16 mouse cellular contexts compared by ENCODE assay signal in genomic region chr10:93759644-93760043, GRCm38 (mm10).
DNase-seq lines count a peak whose midpoint lies in the region; ATAC-seq and TF ChIP-seq lines count a peak whose summit lies in the region.
"Had no signal": no experiment of that assay in that cellular context is flagged by ENCODE, and none has a peak within 500 bp of the region (broad histone marks: within the 10 kb centered on the region; RNA-seq: fewer than 3 reads in every experiment).

No protein-coding gene starts in this region.

- no peaks in the 10 kb centered on the region for H3K27me3 ChIP-seq in forebrain, postnatal 0 days (ENCODE audit: insufficient read depth, low read length)
- H3K27me3 ChIP-seq in forebrain, embryonic 13.5 days, result no peaks in the 10 kb centered on the region
- H3K27me3 ChIP-seq in intestine, embryonic 15.5 days (replicated peaks), result no peaks in the 10 kb centered on the region
- H3K27me3 ChIP-seq in heart, embryonic 10.5 days (ENCODE audit: insufficient read depth, poor library complexity, severe bottlenecking), result peaks cover 5% of the 10 kb centered on the region; the same call in 1 of the 2 replicates
- H3K27me3 ChIP-seq: midbrain, embryonic 15.5 days; Patski had no signal

- WGBS in forebrain, postnatal 0 days, result 66% methylated on average over 4 of the region's 4 CpGs
- WGBS in forebrain, embryonic 13.5 days, result 82% methylated on average over 4 of the region's 4 CpGs
- WGBS in intestine, embryonic 15.5 days, result 45% methylated on average over 4 of the region's 4 CpGs
- WGBS in heart, embryonic 10.5 days, result 78% methylated on average over 4 of the region's 4 CpGs

- H3K9me3 ChIP-seq in forebrain, postnatal 0 days (ENCODE audit: low read length), result no peaks in the 10 kb centered on the region
- H3K9me3 ChIP-seq in forebrain, embryonic 13.5 days (replicated peaks), result no peaks in the 10 kb centered on the region
- H3K9me3 ChIP-seq in intestine, embryonic 15.5 days, result no peaks in the 10 kb centered on the region
- H3K9me3 ChIP-seq in heart, embryonic 10.5 days, result no peaks in the 10 kb centered on the region
- H3K9me3 ChIP-seq: midbrain, embryonic 15.5 days; neural tube, embryonic 13.5 days had no signal

- DNase-seq in forebrain, postnatal 0 days, result no peak
- DNase-seq in left cerebral cortex, postnatal 25 days (ENCODE audit: low spot score in 2 of 2), result peak; percentile 44 to 87
- DNase-seq in right cerebral cortex, postnatal 4 days, result peak; percentile 29
- no peak for DNase-seq in embryo, embryonic 11 days
- no peak for DNase-seq in embryo, embryonic 10.5 days (ENCODE audit: low spot score)
- no peak for DNase-seq in heart, embryonic 10.5 days (ENCODE audit: low spot score)
- DNase-seq: cerebellum, adult 9-11 months; kidney, adult 18-20 months; liver; lung, adult 2 months had no signal

- intact Hi-C loops in left cerebral cortex, postnatal 25 days (cut with DNase I), result loop anchor here (5.0 kb wide), 1 partner anchor 147 kb away; no protein-coding TSS in a partner anchor

- no peak overlapping the region for H3K9ac ChIP-seq in forebrain, postnatal 0 days
- H3K9ac ChIP-seq in forebrain, embryonic 13.5 days, result no peak overlapping the region
- no peak overlapping the region for H3K9ac ChIP-seq in intestine, embryonic 15.5 days
- H3K9ac ChIP-seq: midbrain, embryonic 15.5 days; neural tube, embryonic 13.5 days had no signal

- no peak overlapping the region for H3K4me2 ChIP-seq in forebrain, postnatal 0 days (ENCODE audit: low read depth)
- H3K4me2 ChIP-seq in forebrain, embryonic 13.5 days, result no peak overlapping the region
- no peak overlapping the region for H3K4me2 ChIP-seq in intestine, embryonic 15.5 days (replicated peaks)
- H3K4me2 ChIP-seq: midbrain, embryonic 15.5 days; neural tube, embryonic 13.5 days had no signal

- no peaks in the 10 kb centered on the region for H3K36me3 ChIP-seq in forebrain, postnatal 0 days (ENCODE audit: insufficient read depth)
- H3K36me3 ChIP-seq in forebrain, embryonic 13.5 days (ENCODE audit: poor library complexity, severe bottlenecking), result no peaks in the 10 kb centered on the region
- H3K36me3 ChIP-seq in intestine, embryonic 15.5 days, result no peaks in the 10 kb centered on the region
- H3K36me3 ChIP-seq in heart, embryonic 10.5 days, result no peaks in the 10 kb centered on the region
- H3K36me3 ChIP-seq: midbrain, embryonic 15.5 days; neural tube, embryonic 13.5 days had no signal

- H3K4me1 ChIP-seq in forebrain, postnatal 0 days (ENCODE audit: insufficient read depth), result no peaks in the 10 kb centered on the region
- peaks cover 14% of the 10 kb centered on the region for H3K4me1 ChIP-seq in forebrain, embryonic 13.5 days
- H3K4me1 ChIP-seq in intestine, embryonic 15.5 days (replicated peaks), result no peaks in the 10 kb centered on the region
- H3K4me1 ChIP-seq in heart, embryonic 10.5 days, result peaks cover 16% of the 10 kb centered on the region
- H3K4me1 ChIP-seq: midbrain, embryonic 15.5 days; neural tube, embryonic 13.5 days had no signal

- no peak overlapping the region for H3K27ac ChIP-seq in forebrain, postnatal 0 days (ENCODE audit: low read depth, low read length)
- no peak overlapping the region for H3K27ac ChIP-seq in forebrain, embryonic 13.5 days
- H3K27ac ChIP-seq in intestine, embryonic 15.5 days, result no peak overlapping the region
- no peak overlapping the region for H3K27ac ChIP-seq in heart, embryonic 10.5 days
- H3K27ac ChIP-seq: midbrain, embryonic 15.5 days; neural tube, embryonic 13.5 days had no signal

- no peak overlapping the region for H3K4me3 ChIP-seq in forebrain, postnatal 0 days (ENCODE audit: low read depth, low read length)
- no peak overlapping the region for H3K4me3 ChIP-seq in forebrain, embryonic 13.5 days
- H3K4me3 ChIP-seq in intestine, embryonic 15.5 days (replicated peaks), result no peak overlapping the region
- no peak overlapping the region for H3K4me3 ChIP-seq in heart, embryonic 10.5 days
- H3K4me3 ChIP-seq: erythroblast, embryonic 14.5 days; midbrain, embryonic 15.5 days; neural tube, embryonic 13.5 days had no signal

- peak; percentile 10; the same call in 1 of the 2 replicates for ATAC-seq in forebrain, postnatal 0 days
- no peak for ATAC-seq in forebrain, embryonic 13.5 days
- peak; percentile 69 for ATAC-seq in intestine, embryonic 15.5 days
- ATAC-seq: midbrain, embryonic 15.5 days; Patski had no signal

- TF ChIP-seq CTCF in forebrain, postnatal 0 days (IDR thresholded peaks at IDR 0.05; ENCODE audit: low read depth), result no peak

Comparison
In these comparisons a context has a peak if more than half of its experiments do, and no peak if none do; other contexts are left out.
1. DNase-seq: peak in left cerebral cortex, postnatal 25 days (2 of 2) and right cerebral cortex, postnatal 4 days (single experiment); none in forebrain, postnatal 0 days (single experiment), embryo, embryonic 11 days (single experiment), embryo, embryonic 10.5 days (single experiment) and heart, embryonic 10.5 days (single experiment).